Mouse (Mus musculus): ENCODE data around the gene Commd7. TPM values are rescaled to one million over a fixed set of nuclear protein-coding genes. Genes with fewer than 3 reads are reported as not detected.

Gene Commd7
- polyA plus RNA-seq, 1 experiment: 24.1 TPM

DNA sequence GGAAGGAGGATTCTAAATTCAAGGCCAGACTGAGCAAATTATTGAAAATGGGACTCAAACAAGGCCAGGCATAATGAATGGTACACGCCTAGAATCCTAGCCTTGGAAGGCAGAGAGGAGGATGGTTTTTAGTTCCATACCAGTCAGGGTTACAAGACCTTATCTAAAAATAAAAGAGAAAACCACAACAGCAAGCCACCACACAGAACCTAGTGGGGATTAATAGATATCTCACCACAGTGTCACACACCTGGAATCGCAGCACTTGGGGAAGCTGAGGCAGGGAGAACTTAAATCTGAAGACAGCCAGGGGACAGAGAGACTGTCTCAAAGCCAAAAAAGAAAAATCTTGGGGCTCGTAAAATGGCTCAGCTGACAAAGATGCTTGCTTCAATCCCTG is 1.6 kb downstream of the Commd7 start:
- H3K9me3 ChIP-seq: no peaks in the 10 kb centered on the region
- H3K4me1 ChIP-seq: peaks cover 77% of the 10 kb centered on the region
- TF ChIP-seq GATA1 (IDR thresholded peaks at IDR 0.05; ENCODE audit: borderline replicate concordance, low read length): no peak
- no peak for TF ChIP-seq FLI1 (IDR thresholded peaks at IDR 0.05; ENCODE audit: low read length)
- peak overlapping the region; percentile 71 for H3K4me3 ChIP-seq (replicated peaks)
- peaks cover 41% of the 10 kb centered on the region for H3K36me3 ChIP-seq (replicated peaks; ENCODE audit: low read length)
- H3K27me3 ChIP-seq (replicated peaks): no peaks in the 10 kb centered on the region

DNA sequence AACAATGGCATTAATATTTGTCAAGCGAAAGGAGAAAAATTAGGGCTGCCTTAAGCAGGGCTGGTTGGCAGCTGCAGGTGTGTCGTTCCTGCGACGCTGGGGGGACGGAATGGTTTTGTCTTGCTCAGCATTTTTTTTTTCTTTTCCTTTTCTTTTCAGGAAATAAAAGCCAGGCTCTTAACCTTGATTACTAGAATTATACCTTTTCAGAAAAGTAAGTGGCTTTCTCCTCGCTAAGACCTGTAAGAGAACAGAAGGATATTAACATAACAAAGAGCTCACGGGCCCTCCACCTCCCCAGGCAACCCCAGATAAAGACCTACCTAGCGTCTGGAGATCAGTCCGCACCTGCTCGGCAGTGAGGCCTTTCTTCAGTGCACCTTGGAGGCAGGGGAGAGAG is 10.1 kb downstream of the Commd7 start:
- TF ChIP-seq FLI1 (IDR thresholded peaks at IDR 0.05; ENCODE audit: low read length) (no peak), GATA1 (IDR thresholded peaks at IDR 0.05; ENCODE audit: borderline replicate concordance, low read length) (no peak)
- H3K4me1 ChIP-seq: peaks cover 75% of the 10 kb centered on the region
- H3K9me3 ChIP-seq: no peaks in the 10 kb centered on the region
- H3K27me3 ChIP-seq (replicated peaks): no peaks in the 10 kb centered on the region
- H3K4me3 ChIP-seq (replicated peaks): no peak overlapping the region
- H3K36me3 ChIP-seq (replicated peaks; ENCODE audit: low read length): peaks cover 99% of the 10 kb centered on the region

DNA sequence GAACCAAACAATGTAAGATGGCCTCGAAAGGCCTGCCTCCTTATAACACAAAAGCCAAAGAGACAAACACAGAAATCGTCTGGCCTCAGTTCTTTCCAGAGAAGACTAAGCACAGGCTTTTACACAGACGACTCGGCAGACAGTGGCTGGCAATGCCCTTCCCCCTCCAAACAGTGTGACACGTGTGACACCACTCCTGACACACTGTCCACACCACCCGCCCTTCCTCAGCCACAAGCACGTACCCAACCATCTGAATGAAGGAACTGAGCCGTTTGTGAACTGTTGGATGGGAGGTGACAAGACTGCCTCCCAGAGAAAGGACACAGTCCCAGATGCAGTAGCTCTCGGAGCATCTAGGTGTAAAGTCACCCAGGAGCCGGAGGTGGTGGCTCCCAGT is 13.7 kb downstream of the Commd7 start:
- Histone ChIP-seq H3K4me1 (peaks cover 73% of the 10 kb centered on the region), H3K27me3 (replicated peaks) (no peaks in the 10 kb centered on the region), H3K36me3 (replicated peaks; ENCODE audit: low read length) (peaks cover 90% of the 10 kb centered on the region), H3K9me3 (no peaks in the 10 kb centered on the region), H3K4me3 (replicated peaks) (peak overlapping the region; percentile 79)
- no peak for TF ChIP-seq GATA1 (IDR thresholded peaks at IDR 0.05; ENCODE audit: borderline replicate concordance, low read length)
- TF ChIP-seq FLI1 (IDR thresholded peaks at IDR 0.05; ENCODE audit: low read length): no peak

DNA sequence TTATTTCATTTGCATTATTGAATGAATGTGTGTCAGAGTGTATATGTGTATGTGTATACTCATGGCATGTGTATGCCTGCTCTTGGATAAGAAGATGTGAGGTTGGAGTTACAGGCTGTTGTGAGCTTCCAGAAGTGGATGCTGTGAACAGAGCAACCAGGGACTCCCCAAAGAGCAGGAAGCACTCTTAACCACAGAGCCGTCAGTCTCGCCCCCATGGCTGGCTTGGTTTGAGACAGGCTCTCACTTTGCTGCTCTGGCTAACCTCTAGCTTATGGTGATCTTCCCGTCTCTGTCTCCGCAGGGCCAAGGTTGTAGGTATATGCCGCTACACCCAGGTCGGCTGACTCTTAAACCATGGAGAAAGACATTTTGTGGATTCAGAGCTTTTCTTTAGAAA is 14.1 kb downstream of the Commd7 start:
- peaks cover 88% of the 10 kb centered on the region for H3K36me3 ChIP-seq (replicated peaks; ENCODE audit: low read length)
- no peak for TF ChIP-seq GATA1 (IDR thresholded peaks at IDR 0.05; ENCODE audit: borderline replicate concordance, low read length)
- no peak for TF ChIP-seq FLI1 (IDR thresholded peaks at IDR 0.05; ENCODE audit: low read length)
- H3K9me3 ChIP-seq: no peaks in the 10 kb centered on the region
- H3K4me3 ChIP-seq (replicated peaks): no peak overlapping the region
- H3K4me1 ChIP-seq: peaks cover 73% of the 10 kb centered on the region
- no peaks in the 10 kb centered on the region for H3K27me3 ChIP-seq (replicated peaks)

DNA sequence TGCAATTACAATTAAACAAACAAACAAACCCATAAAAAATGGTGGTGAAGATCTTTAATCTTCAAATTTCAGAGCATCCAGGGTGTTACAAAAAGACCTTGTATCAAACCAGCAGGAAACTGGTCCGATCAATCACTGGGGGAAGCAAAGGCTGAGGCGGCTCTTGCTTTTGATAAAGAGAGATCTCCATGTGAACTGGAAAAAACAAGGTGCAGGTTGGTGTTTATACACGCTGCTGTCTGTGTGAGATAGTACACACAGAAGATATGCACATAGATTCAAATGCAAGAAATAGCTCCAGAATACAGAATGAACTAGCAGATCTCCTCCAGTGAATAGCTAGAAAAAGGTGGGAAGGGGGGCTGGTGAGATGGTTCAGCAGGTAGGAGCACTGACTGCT is 15.7 kb downstream of the Commd7 start:
- Histone ChIP-seq H3K9me3 (no peaks in the 10 kb centered on the region), H3K4me3 (replicated peaks) (no peak overlapping the region), H3K4me1 (peaks cover 82% of the 10 kb centered on the region), H3K36me3 (replicated peaks; ENCODE audit: low read length) (peaks cover 72% of the 10 kb centered on the region), H3K27me3 (replicated peaks) (no peaks in the 10 kb centered on the region)
- no peak for TF ChIP-seq FLI1 (IDR thresholded peaks at IDR 0.05; ENCODE audit: low read length)
- no peak for TF ChIP-seq GATA1 (IDR thresholded peaks at IDR 0.05; ENCODE audit: borderline replicate concordance, low read length)

DNA sequence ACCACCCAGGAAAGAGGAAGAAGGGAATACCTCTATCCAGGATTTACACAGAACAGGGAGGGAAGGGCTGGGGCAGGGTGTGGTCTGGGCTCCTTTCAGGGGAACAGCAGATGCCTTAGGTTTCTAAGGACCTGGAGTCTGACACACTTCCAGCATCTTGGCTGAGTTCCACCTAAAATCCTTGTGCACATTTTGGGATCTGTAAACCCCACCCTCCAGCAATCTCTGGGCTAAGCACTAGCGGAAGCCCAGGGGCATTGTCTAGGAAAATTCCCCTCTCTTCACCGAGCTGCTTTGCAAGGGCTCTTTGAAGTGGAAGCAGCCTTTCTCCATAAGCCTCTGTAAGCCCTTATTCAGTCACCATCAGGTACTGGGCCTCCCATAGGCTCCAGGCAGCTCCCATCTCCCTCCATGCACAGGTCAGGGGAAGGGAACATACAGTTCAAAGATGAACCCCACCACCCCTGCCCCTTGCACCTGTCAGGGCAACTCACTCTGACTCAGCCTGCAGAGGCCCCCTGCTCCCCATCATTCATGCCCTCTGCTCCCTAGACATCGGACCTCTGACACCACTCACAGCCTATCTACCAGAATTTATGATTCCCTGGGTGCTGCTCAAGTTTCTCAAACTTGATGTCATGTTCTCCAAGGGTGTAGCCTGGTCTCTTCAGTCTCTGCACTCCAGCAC is 19.8 kb downstream of the Commd7 start:
- H3K4me1 ChIP-seq: peaks cover 91% of the 10 kb centered on the region
- peaks cover 31% of the 10 kb centered on the region for H3K36me3 ChIP-seq (replicated peaks; ENCODE audit: low read length)
- no peaks in the 10 kb centered on the region for H3K9me3 ChIP-seq
- H3K27me3 ChIP-seq (replicated peaks): no peaks in the 10 kb centered on the region
- TF ChIP-seq GATA1 (IDR thresholded peaks at IDR 0.05; ENCODE audit: borderline replicate concordance, low read length) (no peak), FLI1 (IDR thresholded peaks at IDR 0.05; ENCODE audit: low read length) (no peak)
- H3K4me3 ChIP-seq (replicated peaks): peak overlapping the region; percentile 38

DNA sequence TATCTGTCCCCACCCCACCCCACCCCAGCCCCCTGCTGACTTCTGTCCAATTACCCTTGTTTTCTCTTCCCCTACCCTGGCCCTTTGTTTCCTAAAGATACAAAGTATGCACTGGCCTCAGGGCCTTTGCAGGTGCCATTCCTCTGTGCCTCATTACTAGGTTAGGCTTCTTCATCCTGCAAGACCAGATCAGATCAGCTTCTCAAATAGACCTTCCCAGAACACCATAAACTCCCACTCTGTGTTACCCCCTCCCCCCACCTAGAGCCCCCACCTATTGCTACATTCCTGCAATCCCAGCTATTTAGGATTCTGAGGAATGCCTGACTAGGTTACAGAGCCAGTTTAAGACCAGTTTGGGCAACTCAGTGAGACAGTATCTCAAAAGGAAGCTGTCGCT is 20.8 kb downstream of the Commd7 start:
- H3K4me3 ChIP-seq (replicated peaks): peak overlapping the region; percentile 46
- H3K4me1 ChIP-seq: peaks cover 91% of the 10 kb centered on the region
- TF ChIP-seq GATA1 (IDR thresholded peaks at IDR 0.05; ENCODE audit: borderline replicate concordance, low read length): no peak
- TF ChIP-seq FLI1 (IDR thresholded peaks at IDR 0.05; ENCODE audit: low read length): no peak
- H3K36me3 ChIP-seq (replicated peaks; ENCODE audit: low read length): peaks cover 21% of the 10 kb centered on the region
- no peaks in the 10 kb centered on the region for H3K9me3 ChIP-seq
- no peaks in the 10 kb centered on the region for H3K27me3 ChIP-seq (replicated peaks)

DNA sequence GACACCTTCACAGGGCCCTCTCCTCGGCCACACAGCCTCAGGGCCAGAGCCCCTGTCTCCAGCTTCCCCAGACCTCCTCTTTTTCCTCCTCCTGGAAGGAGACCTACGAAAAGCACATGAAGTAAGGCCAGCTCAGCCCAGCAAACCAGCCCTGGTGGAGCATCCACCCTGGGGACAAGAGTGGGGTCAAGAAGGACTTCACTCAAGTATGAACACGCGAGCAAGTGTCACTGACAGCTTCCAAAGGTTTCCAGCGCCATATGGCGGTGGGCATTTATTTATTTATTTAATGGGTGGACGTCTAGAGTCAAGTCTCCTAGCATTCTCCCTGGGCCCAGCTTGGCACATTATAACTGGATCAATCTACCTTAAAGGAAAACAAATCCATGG is 21.3 kb downstream of the Commd7 start:
- Histone ChIP-seq H3K36me3 (replicated peaks; ENCODE audit: low read length) (peaks cover 17% of the 10 kb centered on the region), H3K27me3 (replicated peaks) (no peaks in the 10 kb centered on the region), H3K4me1 (peaks cover 92% of the 10 kb centered on the region), H3K9me3 (no peaks in the 10 kb centered on the region), H3K4me3 (replicated peaks) (peak overlapping the region; percentile 84)
- TF ChIP-seq FLI1 (IDR thresholded peaks at IDR 0.05; ENCODE audit: low read length) (no peak), GATA1 (IDR thresholded peaks at IDR 0.05; ENCODE audit: borderline replicate concordance, low read length) (no peak)

DNA sequence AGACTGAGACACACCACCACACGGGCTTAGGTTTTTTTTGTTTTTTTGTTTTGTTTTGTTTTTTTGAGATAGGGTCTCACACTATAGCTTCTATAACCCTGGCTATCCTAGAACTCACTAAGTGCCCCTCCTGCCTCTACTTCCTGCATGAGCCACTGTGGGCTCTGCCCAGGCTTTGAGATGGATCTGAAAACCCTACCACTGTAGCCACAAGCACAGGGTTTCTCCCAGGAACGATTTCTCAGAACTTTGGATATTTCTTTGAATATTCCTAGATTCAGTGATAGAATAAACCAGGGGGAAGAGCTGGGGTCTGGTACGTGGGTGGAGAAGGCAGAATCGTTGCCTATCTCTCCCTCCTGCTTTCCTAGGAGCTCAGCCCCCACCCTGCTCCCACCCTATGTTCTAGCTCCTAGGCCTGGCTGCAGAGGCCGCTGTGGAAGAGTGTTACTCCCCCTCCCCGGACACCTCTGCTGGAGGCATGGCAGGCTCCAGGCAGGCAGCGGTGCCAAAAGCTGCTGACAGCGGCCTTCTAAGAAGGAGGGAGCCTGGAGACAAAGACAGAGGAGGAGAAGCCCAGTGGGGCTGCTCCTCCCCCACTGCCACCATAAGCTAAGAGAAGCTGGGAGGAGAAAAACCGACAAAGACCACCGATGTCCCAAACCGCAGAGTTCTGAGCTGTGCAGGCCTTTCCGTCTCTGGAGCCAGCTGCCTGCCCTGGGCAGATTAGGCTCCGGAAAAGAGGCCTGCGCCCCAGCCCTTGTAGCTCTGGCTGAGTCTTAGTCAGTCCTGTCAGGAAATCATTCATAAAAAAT is 21.9 kb downstream of the Commd7 start:
- peaks cover 14% of the 10 kb centered on the region for H3K36me3 ChIP-seq (replicated peaks; ENCODE audit: low read length)
- TF ChIP-seq FLI1 (IDR thresholded peaks at IDR 0.05; ENCODE audit: low read length) (peak; percentile 57; the same call in 1 of the 2 replicates), GATA1 (IDR thresholded peaks at IDR 0.05; ENCODE audit: borderline replicate concordance, low read length) (peak; percentile 84)
- H3K9me3 ChIP-seq: no peaks in the 10 kb centered on the region
- H3K4me3 ChIP-seq (replicated peaks): peak overlapping the region; percentile 84
- no peaks in the 10 kb centered on the region for H3K27me3 ChIP-seq (replicated peaks)
- peaks cover 98% of the 10 kb centered on the region for H3K4me1 ChIP-seq

DNA sequence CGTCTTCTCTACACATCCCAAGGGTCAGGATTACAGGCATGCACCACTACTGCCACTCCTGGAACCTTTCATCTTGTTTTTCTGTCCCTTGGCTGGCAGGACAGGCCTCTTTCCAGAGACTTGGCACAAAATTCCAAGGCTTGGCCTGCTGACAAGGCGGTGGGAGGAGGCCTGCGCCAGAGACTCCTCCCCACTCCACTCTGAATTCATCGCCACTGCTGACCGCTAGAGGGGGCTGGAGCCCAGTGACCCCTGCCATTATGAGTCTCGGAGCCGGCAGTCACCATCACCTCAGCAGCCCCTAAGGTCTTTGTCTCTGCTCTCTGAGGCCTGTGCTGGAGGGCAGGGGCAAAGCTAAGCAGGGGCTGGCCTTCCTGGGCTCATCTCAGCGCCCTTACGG is 23.0 kb downstream of the Commd7 start:
- Histone ChIP-seq H3K36me3 (replicated peaks; ENCODE audit: low read length) (peaks cover 5% of the 10 kb centered on the region), H3K4me3 (replicated peaks) (peak overlapping the region; percentile 84), H3K4me1 (peaks cover 100% of the 10 kb centered on the region), H3K27me3 (replicated peaks) (no peaks in the 10 kb centered on the region), H3K9me3 (no peaks in the 10 kb centered on the region)
- TF ChIP-seq GATA1 (IDR thresholded peaks at IDR 0.05; ENCODE audit: borderline replicate concordance, low read length) (no peak), FLI1 (IDR thresholded peaks at IDR 0.05; ENCODE audit: low read length) (no peak)

All from megakaryocyte, embryonic 14.5 days (primary cell).